In the genomic region with DNA sequence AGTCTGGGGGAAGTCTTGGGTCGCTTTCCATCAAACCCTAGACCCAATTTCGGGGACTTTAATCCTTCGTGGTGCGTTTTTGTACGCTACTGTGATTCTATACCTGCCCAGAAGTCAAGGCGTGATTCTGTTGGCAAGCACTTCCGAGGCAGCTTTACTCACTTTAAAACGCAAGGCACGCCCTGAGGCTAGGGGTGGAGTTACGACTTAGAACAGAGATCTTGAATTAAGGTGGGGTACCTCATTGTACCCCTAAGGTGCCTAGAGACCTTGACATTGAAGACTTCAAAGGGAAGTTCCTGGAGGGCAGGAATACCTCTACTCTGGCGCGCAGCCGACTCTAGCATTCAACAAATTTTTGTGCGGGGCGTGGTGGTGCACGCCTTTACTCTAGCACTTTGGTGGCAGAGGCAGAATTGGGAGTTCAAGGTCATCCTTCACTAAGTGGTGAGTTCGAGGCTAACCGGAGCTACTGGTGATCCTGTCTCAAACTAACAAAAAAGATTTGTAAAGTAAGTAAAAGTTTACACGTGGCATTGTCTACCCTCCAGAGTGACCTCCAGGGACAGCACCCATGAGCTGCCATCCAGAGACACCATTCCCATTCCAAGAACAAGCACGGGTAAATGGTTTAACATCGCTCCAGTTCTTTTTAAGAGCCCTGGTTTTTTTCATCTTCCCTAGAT, we compare ENCODE assay signal across 8 mouse cellular contexts. TPM values are rescaled to one million over a fixed set of nuclear protein-coding genes. Genes with fewer than 3 reads are reported as not detected.
DNase-seq lines count a peak whose midpoint lies in the region; ATAC-seq and TF ChIP-seq lines count a peak whose summit lies in the region.

No protein-coding gene starts in this region.

- peak overlapping the region; percentile 90 for H3K9ac ChIP-seq in heart, embryonic 11.5 days (ENCODE audit: low read depth, low read length)
- H3K9ac ChIP-seq in kidney, postnatal 0 days (ENCODE audit: low read depth, low read length): peak overlapping the region; percentile 86

- no peak for TF ChIP-seq CTCF in kidney, postnatal 0 days (IDR thresholded peaks at IDR 0.05; ENCODE audit: low read depth)

- H3K4me2 ChIP-seq in heart, embryonic 11.5 days: peak overlapping the region; percentile 86
- H3K4me2 ChIP-seq in kidney, postnatal 0 days (ENCODE audit: low read length): peak overlapping the region; percentile 88

- peak; percentile 70 for DNase-seq in adrenal gland, adult 2 months
- no peak for DNase-seq in adrenal gland, postnatal 4 days (ENCODE audit: low spot score in 2 of 2)
- peak; percentile 100 for DNase-seq in ZHBTc4 (ENCODE audit: low read depth, low spot score)
- no peak for DNase-seq in kidney, postnatal 0 days (ENCODE audit: low spot score)
- DNase-seq in midbrain, embryonic 10.5 days (ENCODE audit: low spot score): peak; percentile 43
- DNase-seq in thymus, postnatal 36 days: peak; percentile 57 to 60
- no peak for DNase-seq in left cerebral cortex, adult 9 months (ENCODE audit: low spot score in 2 of 2)

- WGBS in heart, embryonic 11.5 days (ENCODE audit: insufficient replicate concordance): 2% methylated on average over 21 of the region's 21 CpGs
- WGBS in kidney, postnatal 0 days: 2% methylated on average over 21 of the region's 21 CpGs
- WGBS in midbrain, embryonic 10.5 days: under 1% methylated on average over 21 of the region's 21 CpGs

- no peaks in the 10 kb centered on the region for H3K9me3 ChIP-seq in heart, embryonic 11.5 days (replicated peaks; ENCODE audit: control insufficient read depth, low read length)
- H3K9me3 ChIP-seq in kidney, postnatal 0 days (replicated peaks; ENCODE audit: low read length): no peaks in the 10 kb centered on the region
- no peaks in the 10 kb centered on the region; the same call in 1 of the 2 replicates for H3K9me3 ChIP-seq in midbrain, embryonic 10.5 days (replicated peaks)

- ATAC-seq in heart, embryonic 11.5 days (replicated peaks; ENCODE audit: insufficient number of reproducible peaks, low FRiP score, low TSS enrichment): no peak
- ATAC-seq in kidney, postnatal 0 days (replicated peaks; ENCODE audit: low FRiP score, low read depth): no peak

- peak overlapping the region; percentile 94 for H3K4me3 ChIP-seq in heart, embryonic 11.5 days (ENCODE audit: low read depth, low read length)
- peak overlapping the region; percentile 94 for H3K4me3 ChIP-seq in kidney, postnatal 0 days (replicated peaks; ENCODE audit: low read depth, low read length)
- peak overlapping the region; percentile 95 for H3K4me3 ChIP-seq in midbrain, embryonic 10.5 days

- H3K36me3 ChIP-seq in heart, embryonic 11.5 days (ENCODE audit: control insufficient read depth, insufficient read depth, low read length): peaks cover 10% of the 10 kb centered on the region
- H3K36me3 ChIP-seq in kidney, postnatal 0 days (ENCODE audit: insufficient read depth, low read length): peaks cover 11% of the 10 kb centered on the region
- H3K36me3 ChIP-seq in midbrain, embryonic 10.5 days: peaks cover 27% of the 10 kb centered on the region

- peaks cover 42% of the 10 kb centered on the region for H3K4me1 ChIP-seq in heart, embryonic 11.5 days (ENCODE audit: control insufficient read depth, insufficient read depth, low read length)
- H3K4me1 ChIP-seq in kidney, postnatal 0 days (replicated peaks; ENCODE audit: insufficient read depth, low read length): peaks cover 22% of the 10 kb centered on the region
- peaks cover 67% of the 10 kb centered on the region for H3K4me1 ChIP-seq in midbrain, embryonic 10.5 days

- peak overlapping the region; percentile 92 for H3K27ac ChIP-seq in heart, embryonic 11.5 days (ENCODE audit: low read depth, low read length)
- H3K27ac ChIP-seq in kidney, postnatal 0 days: peak overlapping the region; percentile 93
- H3K27ac ChIP-seq in midbrain, embryonic 10.5 days (replicated peaks): peak overlapping the region; percentile 95

- H3K27me3 ChIP-seq in heart, embryonic 11.5 days (ENCODE audit: control insufficient read depth, insufficient read depth, low read length): peaks cover 8% of the 10 kb centered on the region
- H3K27me3 ChIP-seq in kidney, postnatal 0 days (ENCODE audit: insufficient read depth, low read length): no peaks in the 10 kb centered on the region
- H3K27me3 ChIP-seq in midbrain, embryonic 10.5 days (ENCODE audit: low read depth, poor library complexity, severe bottlenecking): peaks cover 40% of the 10 kb centered on the region

RNA-seq across cellular contexts. Expression of gene Mllt6, which starts 0.9 kb away (rescaled TPM):
- total RNA-seq in adrenal gland, adult 2 months (2021): 10 to 100 TPM; 30.6 to 51.2 TPM
- polyA plus RNA-seq in adrenal gland, adult 2 months (2012; rRNA removed): 73.0 and 85.8 TPM in 2 replicates
- 10 to 100 TPM; 49.0 to 59.7 TPM for total RNA-seq in adrenal gland, postnatal 4 days (2021)
- 2.9 and 3.3 TPM in 2 replicates for polyA plus RNA-seq in heart, embryonic 11.5 days (2014; fragmentation: Nextera tagmentation; extraction: Ambion mirVana)
- polyA plus RNA-seq in kidney, postnatal 0 days (2015; fragmentation: Nextera tagmentation; extraction: Ambion mirVana): 2.3 TPM in 2 replicates
- polyA plus RNA-seq in midbrain, embryonic 10.5 days (2016; fragmentation: Nextera tagmentation; extraction: Ambion mirVana): 2.1 and 2.6 TPM in 2 replicates

RNA-seq across cellular contexts. Expression of gene Cisd3, which starts 23.3 kb away (rescaled TPM):
- 100 to 1,000 TPM; 183 to 265 TPM for total RNA-seq in adrenal gland, adult 2 months (2021)
- polyA plus RNA-seq in adrenal gland, adult 2 months (2012; rRNA removed): 61.6 and 66.4 TPM in 2 replicates
- 100 to 1,000 TPM; 105 to 109 TPM for total RNA-seq in adrenal gland, postnatal 4 days (2021)
- 45.8 and 52.3 TPM in 2 replicates for polyA plus RNA-seq in heart, embryonic 11.5 days (2014; fragmentation: Nextera tagmentation; extraction: Ambion mirVana)
- polyA plus RNA-seq in kidney, postnatal 0 days (2015; fragmentation: Nextera tagmentation; extraction: Ambion mirVana): 69.2 and 70.9 TPM in 2 replicates
- 20.5 and 21.7 TPM in 2 replicates for polyA plus RNA-seq in midbrain, embryonic 10.5 days (2016; fragmentation: Nextera tagmentation; extraction: Ambion mirVana)

RNA-seq across cellular contexts. Expression of gene Epop, which starts 32.8 kb away (rescaled TPM):
- 1 to 10 TPM; 2.0 to 6.8 TPM for total RNA-seq in adrenal gland, adult 2 months (2021)
- polyA plus RNA-seq in adrenal gland, adult 2 months (2012; rRNA removed): 10.6 and 16.2 TPM in 2 replicates
- 1 to 10 TPM; 4.2 to 4.7 TPM for total RNA-seq in adrenal gland, postnatal 4 days (2021)
- polyA plus RNA-seq in heart, embryonic 11.5 days (2014; fragmentation: Nextera tagmentation; extraction: Ambion mirVana): 1.4 and 1.5 TPM in 2 replicates
- polyA plus RNA-seq in kidney, postnatal 0 days (2015; fragmentation: Nextera tagmentation; extraction: Ambion mirVana): 2.9 and 4.1 TPM in 2 replicates
- polyA plus RNA-seq in midbrain, embryonic 10.5 days (2016; fragmentation: Nextera tagmentation; extraction: Ambion mirVana): 10.4 and 13.3 TPM in 2 replicates

RNA-seq across cellular contexts. Expression of gene Pcgf2, which starts 37.9 kb away (rescaled TPM):
- 10 to 100 TPM; 19.8 to 26.1 TPM for total RNA-seq in adrenal gland, adult 2 months (2021)
- 89.5 and 107 TPM in 2 replicates for polyA plus RNA-seq in adrenal gland, adult 2 months (2012; rRNA removed)
- total RNA-seq in adrenal gland, postnatal 4 days (2021): 10 to 100 TPM; 69.9 to 71.5 TPM
- 10.3 and 16.4 TPM in 2 replicates for polyA plus RNA-seq in heart, embryonic 11.5 days (2014; fragmentation: Nextera tagmentation; extraction: Ambion mirVana)
- polyA plus RNA-seq in kidney, postnatal 0 days (2015; fragmentation: Nextera tagmentation; extraction: Ambion mirVana): 10.4 and 11.4 TPM in 2 replicates
- 16.0 and 18.6 TPM in 2 replicates for polyA plus RNA-seq in midbrain, embryonic 10.5 days (2016; fragmentation: Nextera tagmentation; extraction: Ambion mirVana)

RNA-seq across cellular contexts. Expression of gene Psmb3, which starts 40.8 kb away (rescaled TPM):
- 100 to 1,000 TPM; 224 to 239 TPM for total RNA-seq in adrenal gland, adult 2 months (2021)
- 247 and 261 TPM in 2 replicates for polyA plus RNA-seq in adrenal gland, adult 2 months (2012; rRNA removed)
- 100 to 1,000 TPM; 193 to 221 TPM for total RNA-seq in adrenal gland, postnatal 4 days (2021)
- 416 and 447 TPM in 2 replicates for polyA plus RNA-seq in heart, embryonic 11.5 days (2014; fragmentation: Nextera tagmentation; extraction: Ambion mirVana)
- polyA plus RNA-seq in kidney, postnatal 0 days (2015; fragmentation: Nextera tagmentation; extraction: Ambion mirVana): 504 and 541 TPM in 2 replicates
- 606 and 631 TPM in 2 replicates for polyA plus RNA-seq in midbrain, embryonic 10.5 days (2016; fragmentation: Nextera tagmentation; extraction: Ambion mirVana)

Comparison
In these comparisons a context has a peak if more than half of its experiments do, and no peak if none do; other contexts are left out.
1. DNase-seq: peak in adrenal gland, adult 2 months (single experiment), ZHBTc4 (single experiment), midbrain, embryonic 10.5 days (single experiment) and thymus, postnatal 36 days (2 of 2); none in adrenal gland, postnatal 4 days (0 of 2), kidney, postnatal 0 days (single experiment) and left cerebral cortex, adult 9 months (0 of 2).
2. RNA of gene Mllt6, which starts 0.9 kb away (polyA plus RNA-seq): 73.0 to 85.8 TPM in adrenal gland, adult 2 months; 2.9 to 3.3 TPM in heart, embryonic 11.5 days, 2.1 to 2.6 TPM in midbrain, embryonic 10.5 days and 2.3 TPM in kidney, postnatal 0 days; every median in the first group is over 10 times any median in the second.
3. Peak in every context shown above with its lines, with median percentiles within 50 percentile points of each other: H3K27ac ChIP-seq and H3K4me3 ChIP-seq.